Mouse (Mus musculus): ENCODE data around the gene App.

App gene

DNA sequence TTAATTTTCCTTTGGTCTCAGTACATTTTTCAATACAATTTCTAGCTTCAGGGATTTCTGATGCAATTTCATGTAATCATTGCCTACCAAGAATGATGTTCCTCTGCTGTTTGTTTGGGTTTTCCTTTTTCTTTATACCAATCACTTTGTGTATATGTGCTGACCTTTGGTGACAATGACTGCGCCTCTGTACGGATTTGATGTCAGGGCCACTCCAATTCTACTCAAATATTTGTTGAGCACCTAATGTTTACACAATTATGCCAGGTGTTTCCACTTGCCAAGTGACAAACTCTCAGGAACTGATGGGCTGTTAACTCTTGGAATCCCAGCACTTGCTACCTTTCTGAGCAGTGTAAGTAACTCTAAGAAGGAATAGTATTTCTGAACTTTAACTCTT lies 98.2 kb downstream of the App start:
- DNase-seq (ENCODE audit: low spot score), result no peak

DNA sequence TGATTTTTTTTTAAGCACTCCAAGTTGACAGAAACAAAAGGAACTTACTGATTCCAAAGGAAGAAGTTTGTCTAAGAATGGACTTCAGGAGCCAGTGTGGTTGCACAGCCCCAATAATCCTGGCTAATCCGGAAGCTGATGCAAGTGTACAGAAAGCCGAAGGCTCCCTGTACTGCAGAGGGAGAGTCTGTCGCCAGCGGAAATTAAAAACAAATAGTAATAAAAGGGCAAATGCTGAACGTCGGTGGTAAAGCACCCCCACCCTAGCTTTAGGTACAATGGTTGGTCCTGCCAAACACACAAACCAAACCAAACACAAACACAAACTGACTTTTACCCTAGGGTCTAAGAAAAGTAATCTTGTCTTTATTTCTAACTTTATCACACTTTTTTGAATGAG lies 98.7 kb downstream of the App start:
- DNase-seq (ENCODE audit: low spot score), result no peak

GRCm38 (mm10) chr16:85072624-85073023 lies 100.9 kb downstream of the App start:
- DNase-seq (ENCODE audit: low spot score), result no peak

GRCm38 (mm10) chr16:85071791-85072190 lies 101.8 kb downstream of the App start:
- no peak for DNase-seq (ENCODE audit: low spot score)

- DNase-seq (ENCODE audit: low spot score), result no peak
Observed at GRCm38 (mm10) chr16:85071248-85071647, 102.3 kb downstream of the App start.

GRCm38 (mm10) chr16:85067254-85067893 lies 106.2 kb downstream of the App start:
- DNase-seq (ENCODE audit: low spot score), result no peak

GRCm38 (mm10) chr16:85066227-85066626 lies 107.3 kb downstream of the App start:
- no peak for DNase-seq (ENCODE audit: low spot score)

GRCm38 (mm10) chr16:85064800-85065199 lies 108.8 kb downstream of the App start:
- DNase-seq (ENCODE audit: low spot score), result no peak

- no peak for DNase-seq (ENCODE audit: low spot score)
Observed at GRCm38 (mm10) chr16:85062732-85063131, 110.8 kb downstream of the App start.

DNA sequence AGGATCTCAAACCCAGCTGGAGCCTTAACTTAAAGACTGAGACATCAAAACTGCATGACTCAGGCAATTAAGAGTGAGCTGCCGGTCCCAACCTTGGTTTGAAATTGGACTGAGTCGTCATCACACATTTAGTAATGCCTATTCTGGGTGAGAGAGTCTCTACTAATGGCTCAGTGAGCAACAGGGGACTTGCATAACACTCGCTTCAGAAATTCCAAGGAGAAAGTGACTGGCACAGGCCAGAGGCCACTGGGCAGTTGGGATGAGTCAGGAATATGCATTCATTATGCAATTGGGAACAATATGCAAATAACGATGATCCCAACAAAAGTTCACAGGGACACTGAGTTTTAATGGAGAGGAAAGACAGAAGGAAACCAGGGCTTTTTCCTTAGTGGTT lies 111.8 kb downstream of the App start:
- no peak for DNase-seq (ENCODE audit: low spot score)

DNA sequence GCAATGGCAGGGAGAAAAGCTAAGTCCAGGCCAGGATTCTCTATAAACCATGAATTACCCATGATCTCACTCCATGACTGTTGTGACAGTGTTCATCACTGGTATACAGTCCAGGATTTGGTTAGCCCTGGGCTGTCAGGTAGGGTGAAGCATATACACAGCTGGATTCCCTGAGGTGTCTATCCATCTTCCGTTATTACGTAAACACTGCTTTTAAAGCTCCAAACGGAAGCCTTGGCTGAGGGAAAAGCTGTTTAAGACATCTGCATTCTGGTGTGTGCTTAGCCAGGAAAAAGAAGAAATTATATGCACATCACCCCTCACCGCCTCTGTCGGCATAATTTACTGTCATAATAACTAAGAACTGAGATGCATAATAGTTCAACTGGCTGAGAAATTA lies 115.4 kb downstream of the App start:
- peak; percentile 26 for DNase-seq (ENCODE audit: low spot score)

- DNase-seq (ENCODE audit: low spot score), result no peak
Observed at GRCm38 (mm10) chr16:85056212-85056611, 117.4 kb downstream of the App start.

GRCm38 (mm10) chr16:85053996-85054395 lies 119.6 kb downstream of the App start:
- no peak for DNase-seq (ENCODE audit: low spot score)

DNA sequence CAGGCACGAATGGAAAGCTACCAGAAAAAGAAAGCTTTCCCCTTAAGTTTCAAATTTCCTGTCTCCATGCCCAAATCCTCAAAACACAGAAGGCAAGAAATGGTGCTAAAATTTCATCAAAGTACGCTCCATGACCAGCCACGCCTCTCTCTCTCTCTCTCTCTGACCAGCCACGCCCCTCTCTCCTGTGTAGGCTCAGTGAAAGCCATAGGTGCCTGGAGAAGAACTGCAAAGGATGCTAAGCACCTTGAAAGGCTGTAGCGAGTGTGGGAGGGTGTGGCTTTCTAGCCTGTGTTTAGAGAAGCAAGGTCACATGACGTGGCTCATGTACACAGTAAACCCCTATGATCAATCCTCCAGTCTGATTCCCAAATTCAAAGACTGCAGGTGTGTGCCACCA lies 126.3 kb downstream of the App start:
- no peak for DNase-seq (ENCODE audit: low spot score)

- DNase-seq (ENCODE audit: low spot score), result peak; percentile 42
Observed at GRCm38 (mm10) chr16:85041153-85041959, 132.2 kb downstream of the App start.

GRCm38 (mm10) chr16:85038731-85039130 lies 134.8 kb downstream of the App start:
- no peak for DNase-seq (ENCODE audit: low spot score)

- no peak for DNase-seq (ENCODE audit: low spot score)
Observed at GRCm38 (mm10) chr16:85037969-85038644, 135.5 kb downstream of the App start.

DNA sequence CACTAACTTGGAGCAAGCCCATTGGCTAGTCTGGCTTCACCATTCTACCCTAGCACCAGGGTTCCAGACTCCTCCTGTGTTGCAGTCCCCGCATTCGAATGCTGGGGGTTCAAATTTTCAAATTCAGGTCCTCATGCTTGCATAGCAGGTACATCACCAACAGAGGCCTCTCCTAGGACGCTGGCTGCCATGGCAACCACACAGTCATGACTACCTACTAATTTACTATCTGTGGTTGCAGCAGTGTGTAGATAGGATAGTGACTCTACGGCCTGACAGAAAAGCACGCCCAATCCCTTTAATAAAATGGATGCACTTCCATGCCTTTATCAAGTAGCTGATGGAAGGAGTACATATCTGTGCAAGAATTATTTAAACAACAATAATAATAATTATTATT lies 137.8 kb downstream of the App start:
- DNase-seq (ENCODE audit: low spot score), result no peak

DNA sequence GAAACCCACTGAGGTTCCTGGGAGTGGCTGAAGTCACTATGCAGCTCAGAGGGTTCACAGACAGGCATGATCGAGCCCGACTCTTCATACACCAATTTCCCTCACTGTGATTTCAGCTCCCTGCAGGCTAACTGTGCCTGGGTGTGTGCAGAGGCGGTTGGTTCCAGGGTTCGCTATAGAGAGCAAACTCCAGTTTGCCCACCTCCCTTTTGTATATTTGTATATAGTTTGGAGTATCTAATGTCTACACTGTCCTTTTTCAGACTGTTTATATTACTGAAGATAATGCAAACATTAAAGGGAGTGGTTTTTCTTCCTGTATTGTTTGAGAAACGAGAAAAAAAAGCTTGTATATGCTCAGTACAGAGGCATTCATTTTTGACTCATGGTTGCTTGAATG lies 139.8 kb downstream of the App start:
- DNase-seq (ENCODE audit: low spot score), result no peak

- DNase-seq (ENCODE audit: low spot score), result no peak
Observed at GRCm38 (mm10) chr16:85030810-85031209, 142.8 kb downstream of the App start.

- DNase-seq (ENCODE audit: low spot score), result no peak
Observed at GRCm38 (mm10) chr16:85028396-85028795, 145.2 kb downstream of the App start.

- DNase-seq (ENCODE audit: low spot score), result no peak
Observed at GRCm38 (mm10) chr16:85024706-85025105, 148.9 kb downstream of the App start.

GRCm38 (mm10) chr16:85023106-85023505 lies 150.5 kb downstream of the App start:
- no peak for DNase-seq (ENCODE audit: low spot score)

All from MN1 (cell line).